Mouse (Mus musculus) telencephalon, adult 2 months (tissue): Measurements from ENCODE around the gene Cst7.
"Not testable (repeated sequence)": the region's sequence is repeated elsewhere in the genome, so short reads cannot be mapped to it uniquely, and the experiment has no call there.

Source experiments
- DNase-seq: peaks from one replicate; pipeline ENCODE4 v3.0.0-alpha.2; 2011; ENCODE audit warnings: low read depth, low spot score

The Cst7 gene

DNA sequence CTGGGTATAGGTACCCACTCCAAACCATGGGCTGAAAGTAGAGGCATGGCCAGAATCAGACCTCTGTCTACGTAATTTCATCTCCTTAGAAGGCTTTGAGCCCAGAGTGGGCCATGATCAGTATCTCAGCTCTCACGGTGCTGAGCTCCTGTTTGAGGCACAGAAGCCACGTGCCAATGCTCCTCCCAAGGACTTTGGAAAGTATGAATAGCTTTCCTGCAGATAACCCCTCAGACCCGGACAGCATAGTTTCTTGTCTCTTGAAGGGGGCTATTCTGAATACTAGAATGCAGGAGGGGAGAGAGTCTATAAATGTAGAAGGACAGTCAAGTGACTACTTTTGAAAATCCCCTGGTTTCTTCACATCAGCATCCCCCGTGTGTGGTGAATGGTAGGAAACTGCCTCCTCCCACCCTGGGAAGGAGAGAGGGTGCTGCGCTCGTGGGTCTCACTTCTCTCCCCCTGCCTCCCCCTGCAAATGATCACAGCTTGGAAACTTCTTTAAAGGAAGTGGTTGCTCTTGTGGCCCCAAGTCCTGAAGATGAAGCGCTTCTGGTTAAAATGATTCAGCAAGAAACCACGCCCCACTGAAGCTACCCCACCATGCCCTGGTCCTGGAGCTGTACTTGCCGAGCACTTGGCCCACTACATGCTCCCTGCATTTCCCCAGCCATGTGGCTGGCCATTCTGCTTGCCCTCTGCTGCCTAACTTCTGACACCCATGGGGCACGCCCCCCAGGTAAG lies at the start of gene Cst7:
TSS of gene Cst7 (plus strand) at position 569 of the 744 bp plus-strand sequence.
- no peak for DNase-seq

DNA sequence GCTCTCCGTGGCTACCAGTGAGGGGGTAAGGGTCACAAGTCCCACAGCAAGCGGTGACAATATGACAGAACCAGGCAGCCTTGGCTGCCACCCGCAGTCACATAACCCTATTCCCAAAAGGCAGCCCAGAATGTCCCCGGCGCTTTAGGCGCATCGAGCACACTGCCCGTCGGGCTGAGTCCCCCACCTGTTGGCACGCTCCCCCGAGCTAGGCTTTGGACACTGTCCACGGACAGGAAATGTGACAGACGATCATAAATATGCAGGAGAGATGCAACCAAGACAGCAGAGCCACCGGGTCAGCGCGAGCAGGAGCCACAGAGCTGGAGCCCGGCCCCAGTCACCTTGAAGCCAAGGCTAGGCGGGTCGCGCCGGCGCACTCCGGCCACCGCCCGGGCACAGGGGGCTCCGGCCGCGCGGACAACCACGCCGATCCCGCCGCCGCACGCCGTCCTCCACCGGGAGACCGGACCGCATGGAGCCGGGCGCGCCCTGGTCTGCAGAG lies 44.5 kb upstream of the Cst7 start:
- no peak for DNase-seq

DNA sequence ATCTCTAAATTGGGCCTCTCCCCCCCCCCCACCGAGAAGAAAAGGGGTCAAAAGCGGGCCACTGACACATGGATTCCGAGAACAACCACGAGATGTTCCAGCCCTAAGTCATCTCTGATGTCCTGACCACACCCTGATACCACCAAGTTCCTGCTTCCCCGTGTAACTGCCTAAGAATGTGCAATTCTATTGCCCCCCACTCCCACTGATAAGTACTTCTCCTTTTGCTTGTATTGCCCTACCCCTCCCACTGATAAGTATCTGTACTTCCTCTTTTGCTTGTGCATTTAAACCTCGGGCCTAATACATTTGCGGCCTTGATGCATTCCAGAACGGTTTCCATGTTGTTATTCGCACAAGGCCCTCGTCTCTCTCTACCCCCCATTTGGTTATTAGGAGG lies 20.6 kb upstream of the Cst7 start:
- not testable (repeated sequence) for DNase-seq

DNA sequence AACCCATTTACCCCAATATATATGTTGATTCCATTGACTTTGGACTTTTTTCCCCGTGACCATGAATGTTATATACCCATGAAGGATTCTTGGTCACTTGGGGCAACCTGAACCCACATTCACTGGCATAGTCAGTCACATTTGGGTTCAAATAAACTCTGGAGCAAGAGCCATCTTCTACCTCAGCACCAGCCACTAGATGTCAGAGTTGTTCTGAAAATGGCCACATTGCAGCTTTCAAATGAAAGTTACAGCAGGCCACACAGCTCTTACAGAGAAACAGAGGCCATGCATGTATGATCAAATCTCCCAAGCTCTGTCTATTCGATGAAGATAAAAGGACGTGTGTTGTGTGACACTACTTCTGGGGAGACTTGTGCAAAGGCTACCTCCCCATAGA lies 11.6 kb upstream of the Cst7 start:
- DNase-seq = no peak

DNA sequence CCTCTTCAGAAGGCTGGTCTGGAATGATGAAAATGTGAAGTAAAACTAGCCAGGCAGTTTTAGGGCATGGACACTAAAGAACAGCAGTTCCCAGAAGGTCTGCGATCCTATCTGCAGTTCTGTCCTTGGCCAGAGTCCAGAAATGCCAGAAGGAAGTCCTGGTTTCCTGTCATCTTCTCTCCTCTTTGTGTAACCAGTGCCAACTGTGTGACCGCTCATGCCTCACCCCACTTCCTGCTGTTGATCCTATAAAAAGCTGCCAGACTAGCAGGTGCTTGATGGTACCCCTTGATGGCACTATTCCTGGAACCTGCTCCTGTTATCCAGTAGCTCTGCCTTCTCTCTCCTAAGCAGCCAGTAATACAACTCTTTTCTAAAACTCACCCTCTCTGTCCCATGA lies 3.2 kb upstream of the Cst7 start:
- DNase-seq = no peak

DNA sequence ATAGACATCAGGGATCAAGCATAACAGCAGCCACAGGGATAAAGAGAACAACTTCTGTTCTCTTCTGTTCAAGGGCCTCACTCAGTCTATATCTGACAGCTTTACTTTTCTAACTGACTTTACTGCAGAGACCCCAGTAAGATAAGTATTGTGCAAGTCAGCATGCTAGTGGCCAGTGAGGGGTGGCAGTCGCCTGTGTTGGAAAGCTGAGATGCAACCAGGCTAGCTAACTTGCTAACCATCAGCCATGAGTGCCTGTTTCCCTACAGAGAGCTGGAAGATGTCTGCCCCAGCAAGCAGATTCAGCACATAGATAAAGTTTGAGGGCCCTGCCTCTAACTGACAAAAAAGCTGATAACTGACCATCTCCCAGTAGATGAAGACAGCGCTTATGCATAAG lies 546 bp downstream of the Cst7 start:
- DNase-seq = no peak

DNA sequence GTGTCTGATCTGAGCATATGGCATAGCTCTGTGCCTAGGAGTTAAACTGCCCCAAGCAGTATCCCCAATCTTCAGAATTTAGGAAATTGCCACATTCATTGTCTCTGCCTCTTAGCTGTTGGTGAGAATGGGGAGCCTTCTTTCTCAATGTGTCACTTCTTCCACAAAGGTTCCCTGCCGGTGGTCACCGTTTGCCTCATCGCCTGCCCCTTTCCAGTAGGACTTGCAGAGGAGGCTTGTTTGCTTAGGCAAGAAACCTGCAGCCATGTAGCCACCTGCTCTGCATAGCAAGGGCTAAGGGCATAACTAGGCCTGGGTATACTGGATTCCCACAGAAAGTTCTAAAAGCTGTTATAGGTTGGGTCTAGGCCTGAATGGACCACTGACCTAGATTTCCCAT lies 2.2 kb downstream of the Cst7 start:
- no peak for DNase-seq

DNA sequence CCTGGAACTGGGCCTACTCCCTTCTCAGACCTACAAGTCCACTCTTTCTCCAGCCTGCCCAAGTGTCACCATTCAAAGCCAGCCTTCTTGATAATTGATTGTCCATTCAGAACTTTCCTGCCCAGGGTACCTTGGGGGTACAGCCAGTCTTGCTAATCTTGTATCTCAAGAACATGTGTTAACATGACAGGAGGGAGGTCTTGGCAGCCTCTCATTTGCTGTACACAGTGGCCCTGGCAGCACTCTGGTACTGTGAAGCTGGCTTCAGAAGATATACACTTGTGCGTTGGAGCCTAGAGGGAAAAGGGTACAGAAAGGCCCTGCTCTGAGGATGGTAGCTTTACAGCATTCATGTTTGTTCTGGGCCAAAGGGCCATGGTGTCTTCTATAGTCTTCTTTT lies 6.0 kb downstream of the Cst7 start:
- DNase-seq = no peak

DNA sequence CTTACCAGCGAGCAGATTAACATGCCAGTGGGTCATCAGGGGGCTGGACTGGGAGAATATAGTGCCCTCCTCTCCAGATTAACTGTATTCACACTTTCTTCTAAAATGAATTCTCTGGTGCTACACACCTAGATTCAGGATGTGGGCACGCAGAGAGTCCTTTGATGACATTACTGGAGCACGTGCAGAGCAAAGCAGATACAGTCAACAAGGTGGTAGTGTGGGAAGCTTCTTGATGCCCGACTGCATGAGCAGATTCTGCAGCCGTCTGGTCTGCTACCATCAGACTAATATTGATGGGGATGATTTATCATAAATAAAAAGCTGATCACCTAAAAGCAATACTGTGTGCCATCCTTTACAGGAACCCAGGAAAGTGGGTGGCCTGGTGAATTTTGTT lies 8.4 kb downstream of the Cst7 start:
- no peak for DNase-seq

DNA sequence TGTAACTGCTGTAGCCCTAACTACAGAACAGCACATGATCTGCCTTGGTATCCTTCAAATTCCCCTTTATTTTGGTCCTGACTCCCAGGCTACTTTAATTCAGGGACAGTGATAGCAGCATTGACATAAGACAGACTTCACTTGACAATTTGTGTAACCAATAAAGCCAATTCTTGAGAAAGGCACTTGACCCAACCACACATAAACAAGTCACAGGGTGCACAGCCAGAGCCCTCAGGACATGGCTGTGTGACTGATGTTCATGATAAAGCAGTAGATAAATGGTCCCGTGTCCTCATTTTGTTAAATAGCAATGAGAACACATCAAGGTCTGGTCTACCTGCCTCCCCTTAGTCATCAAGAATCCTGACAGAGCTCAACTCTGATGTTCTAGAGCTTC lies 9.4 kb downstream of the Cst7 start:
- DNase-seq = no peak

DNA sequence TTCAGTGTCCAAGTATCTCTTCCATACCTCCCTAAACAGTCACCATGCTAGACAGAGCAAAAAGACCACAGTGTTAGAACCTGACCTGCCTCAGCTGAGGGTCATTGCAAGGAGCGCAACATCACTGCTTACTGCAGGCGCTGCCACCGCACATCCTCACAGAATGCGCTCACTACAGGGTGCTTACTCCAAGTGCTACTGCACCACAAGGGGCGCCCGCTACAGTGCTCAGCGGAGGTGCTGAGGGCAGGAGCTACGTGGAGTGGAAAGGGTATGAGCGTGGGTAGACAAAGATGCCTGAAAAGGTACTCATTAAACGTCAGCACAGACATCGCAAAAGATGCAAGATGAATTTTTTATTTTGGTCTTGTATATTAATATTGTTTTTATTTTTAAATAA lies 18.9 kb downstream of the Cst7 start:
- DNase-seq = no peak

DNA sequence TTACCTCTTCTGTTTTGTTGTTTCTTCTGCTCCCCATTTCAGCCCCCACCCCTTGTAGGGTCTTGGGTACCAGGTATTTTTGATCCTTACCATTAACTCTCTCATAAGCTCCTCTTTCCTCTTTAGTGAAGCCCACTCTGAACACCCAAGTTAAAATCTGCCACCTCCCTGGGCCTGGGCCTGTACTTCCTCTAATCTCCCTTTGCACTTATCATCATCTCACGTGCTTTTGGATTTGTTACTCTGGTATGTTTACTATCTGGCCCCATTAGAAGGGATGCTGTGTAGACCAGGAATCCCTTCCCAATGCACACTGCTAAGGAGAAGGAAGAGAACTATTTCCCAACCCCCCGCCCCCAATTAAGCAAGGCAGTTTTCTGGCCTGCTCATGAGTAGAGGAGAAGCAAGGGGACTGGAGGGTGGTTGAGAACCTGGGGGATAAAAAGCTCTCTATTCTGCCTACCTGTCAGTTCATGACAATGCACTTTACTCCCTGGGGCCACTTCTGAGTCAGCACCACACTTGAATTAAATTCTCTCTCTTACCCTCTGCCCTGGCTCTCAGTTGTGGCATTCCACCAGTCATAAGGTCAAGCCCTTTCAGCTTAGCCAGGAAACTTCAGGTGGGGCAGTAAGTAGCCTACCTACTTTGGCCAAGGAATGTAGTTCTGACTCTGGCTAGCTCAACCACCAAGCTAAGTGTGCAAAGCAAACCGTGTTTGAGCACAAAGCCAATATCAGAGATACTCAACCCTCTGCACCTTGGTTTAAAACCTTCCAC lies 25.4 kb downstream of the Cst7 start:
- DNase-seq = no peak

DNA sequence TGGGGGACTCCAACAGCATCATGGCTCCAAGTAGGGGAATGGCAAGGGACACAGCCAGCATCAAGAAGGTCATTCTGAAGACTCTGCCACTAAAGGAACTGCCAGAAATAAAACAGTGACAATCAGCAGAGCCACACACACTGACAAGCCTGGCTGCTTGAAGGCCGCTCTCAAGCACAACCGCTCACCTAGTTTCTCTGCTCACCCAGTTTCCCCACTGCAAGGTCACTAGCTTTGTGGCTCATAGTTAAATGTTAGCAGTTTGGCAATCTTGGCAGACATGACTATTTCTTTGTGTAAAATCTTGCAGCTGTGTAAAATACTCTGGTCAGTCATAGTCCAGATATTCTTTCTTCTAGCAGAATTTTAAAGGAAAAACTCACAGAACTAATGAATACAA lies 30.0 kb downstream of the Cst7 start:
- no peak for DNase-seq

DNA sequence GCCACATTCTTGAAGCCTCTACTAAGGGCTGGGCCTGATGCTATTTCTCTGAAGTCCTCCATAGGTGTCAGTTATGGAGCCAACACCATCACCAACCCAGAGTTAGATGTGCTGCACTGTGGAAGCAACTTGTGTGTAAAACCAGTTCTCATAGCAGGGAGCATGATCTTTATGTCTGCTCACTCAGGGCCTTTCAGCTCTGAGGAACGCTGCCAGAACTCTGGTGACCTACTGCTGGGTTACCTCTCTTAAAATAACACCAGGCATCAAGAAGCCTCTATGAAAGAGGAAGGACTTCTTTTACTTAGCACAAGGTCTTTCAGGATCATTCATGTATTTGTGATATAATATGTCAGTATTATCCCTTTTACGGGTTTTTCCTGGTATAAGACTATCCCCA lies 32.0 kb downstream of the Cst7 start:
- no peak for DNase-seq

DNA sequence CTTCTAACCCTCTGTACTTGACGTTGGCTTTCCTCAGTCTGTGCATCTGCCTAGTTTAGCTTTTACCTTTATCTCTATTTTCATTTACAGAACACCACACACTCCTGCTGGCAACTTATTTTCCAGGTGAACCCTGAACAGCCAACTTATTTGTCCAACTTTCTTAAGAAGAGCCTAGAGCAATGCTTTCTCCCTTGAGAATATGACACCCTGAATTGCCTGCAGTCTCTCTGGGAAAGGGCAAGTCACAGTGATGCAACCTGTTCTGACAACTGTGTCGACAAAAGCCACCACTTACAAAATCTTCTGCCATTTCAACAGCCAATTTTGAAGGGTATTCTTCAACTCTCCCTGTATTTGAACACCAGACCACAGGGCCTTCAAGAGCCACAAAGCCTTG lies 34.6 kb downstream of the Cst7 start:
- DNase-seq = no peak

DNA sequence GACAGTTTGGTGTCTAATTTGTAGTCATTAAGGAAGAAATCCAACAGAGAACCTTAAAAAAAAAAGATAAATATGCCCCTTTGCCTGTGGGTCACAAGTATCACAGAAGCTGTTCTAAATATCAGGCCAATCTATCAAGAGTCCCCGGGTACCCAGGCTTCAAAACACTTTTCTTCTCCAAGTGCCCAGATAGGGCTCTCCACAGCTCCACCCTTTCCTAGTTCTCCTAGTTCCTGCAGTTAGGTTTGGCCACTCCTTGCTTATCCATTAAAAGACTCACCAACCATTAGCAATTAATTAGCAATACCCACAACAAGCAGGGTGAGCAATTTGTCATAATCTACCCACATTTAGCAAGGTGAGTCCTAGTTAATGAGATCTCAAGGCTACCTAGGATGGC lies 36.9 kb downstream of the Cst7 start:
- no peak for DNase-seq

DNA sequence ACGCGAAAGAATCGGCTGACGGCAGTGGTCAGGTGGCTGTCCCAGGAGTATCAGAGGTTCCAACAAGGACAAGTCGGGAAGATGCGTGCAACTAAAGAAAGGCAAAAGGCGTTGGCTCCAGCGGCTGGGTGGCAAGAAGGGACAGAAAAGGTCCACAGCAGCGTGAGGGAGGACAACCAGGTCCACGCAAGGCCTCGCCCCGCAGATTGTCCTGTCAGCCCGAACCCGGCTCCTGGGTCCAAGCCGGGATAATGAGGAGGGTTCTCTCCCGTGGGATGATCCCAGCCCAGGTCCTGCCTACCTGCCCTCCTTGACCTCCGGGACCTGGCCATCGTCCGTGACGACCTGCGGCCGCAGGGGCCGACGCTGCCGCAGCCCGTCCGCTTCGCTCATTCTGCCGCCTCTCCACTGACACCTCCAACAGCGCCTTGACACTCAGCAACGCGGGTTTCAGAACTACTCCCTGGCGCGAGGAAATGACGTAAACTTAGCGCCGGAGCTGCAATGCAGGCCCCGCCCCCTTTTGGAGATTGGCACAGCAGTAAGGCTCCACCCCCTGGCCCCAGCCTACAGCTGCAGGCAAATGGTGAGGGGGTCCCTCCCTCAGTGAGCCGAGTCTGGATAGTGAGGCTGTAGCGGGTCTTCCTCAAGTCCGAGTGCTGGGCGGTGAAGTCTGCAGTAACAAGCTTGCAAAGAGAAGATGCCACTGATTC lies 38.0 kb downstream of the Cst7 start, which contains the start of gene Apmap:
TSS of gene Apmap (minus strand) at position 481 of the 713 bp plus-strand sequence.
- DNase-seq = peak; percentile 95

DNA sequence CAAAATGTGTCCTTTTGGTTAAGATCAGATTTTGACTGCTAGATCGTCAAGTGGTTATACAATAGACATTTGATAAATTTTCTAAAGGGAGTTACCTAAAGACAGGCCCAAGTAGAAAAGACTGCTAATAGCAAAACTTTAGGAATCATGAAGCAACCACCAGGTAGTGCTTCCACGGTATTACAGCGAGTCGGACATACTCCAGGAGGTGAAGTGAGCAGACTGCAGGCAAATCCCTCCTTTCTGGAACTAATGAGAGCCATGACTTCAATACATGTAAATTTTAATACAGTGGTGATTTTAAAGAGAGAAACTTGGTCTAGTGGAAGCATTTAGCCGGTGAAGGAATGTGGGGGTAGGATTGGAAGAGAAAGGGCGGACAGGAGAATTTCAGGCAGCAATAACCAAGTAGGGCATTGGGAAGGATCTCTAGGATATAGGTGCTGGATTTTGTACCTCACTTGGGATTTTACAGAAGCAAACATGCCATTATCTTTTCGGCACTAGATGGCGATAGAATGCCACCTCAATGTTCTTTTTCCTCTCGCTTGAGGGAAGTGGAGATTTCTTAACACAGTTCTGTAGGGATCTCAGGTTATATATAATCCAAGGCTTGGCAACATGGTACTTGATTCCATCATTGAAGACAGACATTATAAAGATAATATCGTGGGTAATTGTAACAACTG lies 38.8 kb downstream of the Cst7 start:
- peak; percentile 79 for DNase-seq

DNA sequence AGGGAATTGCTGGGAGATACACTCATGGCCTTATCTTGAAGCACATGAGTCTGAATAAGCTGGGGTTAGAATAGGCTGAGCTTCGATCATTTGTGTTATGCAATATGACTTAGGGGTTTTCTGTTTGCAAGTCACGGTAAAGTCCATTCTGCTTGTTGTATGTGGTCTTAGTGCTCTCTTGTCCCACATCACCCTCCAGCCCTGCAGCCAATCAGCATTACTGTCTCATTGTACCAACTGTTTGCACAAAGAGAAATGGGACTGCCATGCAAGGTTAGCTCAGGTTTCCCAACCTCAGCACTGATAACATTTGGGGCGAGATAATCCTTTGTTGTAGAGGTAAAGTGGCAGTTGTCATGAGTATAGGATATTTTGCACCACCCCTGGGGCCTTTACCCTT lies 39.9 kb downstream of the Cst7 start:
- DNase-seq = no peak

DNA sequence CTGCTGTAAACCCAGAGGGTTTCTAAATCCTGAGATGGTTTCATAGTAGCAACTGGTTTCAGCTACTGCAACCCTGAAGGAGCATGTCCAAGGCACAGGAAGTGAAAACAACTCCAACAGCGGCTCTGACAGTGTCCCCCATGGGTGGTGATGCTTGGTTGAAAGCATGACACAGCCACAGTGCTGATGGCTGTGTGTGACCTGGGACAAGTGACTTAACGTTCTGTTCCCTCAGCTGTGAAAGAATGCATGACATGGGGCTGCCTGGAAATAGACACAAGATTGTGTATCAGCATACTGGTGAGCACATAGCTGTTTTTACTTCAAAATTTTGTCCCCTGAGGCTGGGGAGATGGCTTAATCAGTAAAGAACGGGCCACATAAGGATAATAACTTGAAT lies 51.5 kb downstream of the Cst7 start:
- no peak for DNase-seq

DNA sequence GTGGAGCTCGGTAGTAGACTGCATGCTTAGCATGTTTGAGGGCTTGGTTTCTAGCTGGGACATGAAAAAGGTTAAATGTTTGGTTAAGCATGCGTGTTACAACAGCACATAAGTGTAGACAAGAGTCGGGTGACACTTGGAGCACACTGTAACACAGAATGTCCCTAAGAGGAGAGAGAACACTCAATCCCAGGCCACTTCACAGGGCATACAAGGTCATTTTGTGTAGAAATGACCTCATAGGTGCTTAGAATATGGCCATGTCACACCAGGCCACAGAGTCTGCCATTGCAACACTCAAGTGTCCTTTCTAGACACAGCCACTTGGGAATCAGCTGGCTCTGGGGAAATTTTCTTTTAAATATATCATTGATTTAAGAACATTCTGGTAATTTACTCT lies 53.7 kb downstream of the Cst7 start:
- DNase-seq = no peak

DNA sequence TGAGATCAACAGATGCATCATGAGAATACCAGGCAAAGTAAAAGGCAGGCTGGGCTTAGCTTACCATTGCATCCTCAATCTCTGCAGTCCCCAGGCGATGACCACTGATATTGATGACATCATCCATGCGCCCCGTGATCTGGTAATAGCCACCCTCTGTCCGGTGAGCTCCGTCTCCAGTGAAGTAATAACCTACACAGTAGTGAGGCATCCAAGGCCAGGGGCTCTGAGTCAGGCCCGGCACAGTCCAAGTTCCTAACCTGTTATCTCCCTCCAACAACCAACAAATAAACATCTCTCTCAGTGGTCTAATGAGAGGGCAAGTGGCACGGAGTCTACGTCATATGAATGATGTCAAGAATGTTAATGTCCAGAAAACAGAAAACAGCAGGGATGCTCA lies 54.7 kb downstream of the Cst7 start:
- no peak for DNase-seq
